Mouse (Mus musculus): ENCODE measurements at regions not wholly inside any gene's neighbourhood (a gene's known extent, or its start where the extent isn't known, plus 50 kb on each side); places are given as distances from the start of the nearest gene placed in this dataset.
"Not testable (repeated sequence)": the region's sequence is repeated elsewhere in the genome, so short reads cannot be mapped to it uniquely, and the experiment has no call there.

- DNase-seq (ENCODE audit: low spot score) = no peak
These were observed 237.0 kb downstream of the Impad1 start for GRCm38 (mm10) chr4:4556126-4556525.

GRCm38 (mm10) chr4:4550301-4550700 is 242.9 kb downstream of the Impad1 start:
- no peak for DNase-seq (ENCODE audit: low spot score)

GRCm38 (mm10) chr4:4549893-4550292 is 243.3 kb downstream of the Impad1 start:
- DNase-seq (ENCODE audit: low spot score) = no peak

- DNase-seq (ENCODE audit: low spot score) = no peak
These were observed 255.9 kb downstream of the Impad1 start for GRCm38 (mm10) chr4:4537172-4537753.

- no peak for DNase-seq (ENCODE audit: low spot score)
These were observed 261.0 kb downstream of the Impad1 start for GRCm38 (mm10) chr4:4532196-4532595.

GRCm38 (mm10) chr4:4528311-4528710 is 264.8 kb downstream of the Impad1 start:
- DNase-seq (ENCODE audit: low spot score) = no peak

GRCm38 (mm10) chr4:4521757-4522156 is 271.4 kb downstream of the Impad1 start:
- no peak for DNase-seq (ENCODE audit: low spot score)

- no peak for DNase-seq (ENCODE audit: low spot score)
These were observed 274.4 kb downstream of the Impad1 start for GRCm38 (mm10) chr4:4518741-4519140.

- DNase-seq (ENCODE audit: low spot score) = no peak
These were observed 279.8 kb downstream of the Impad1 start for GRCm38 (mm10) chr4:4513351-4513750.

GRCm38 (mm10) chr4:4510180-4510920 is 282.8 kb downstream of the Impad1 start:
- DNase-seq (ENCODE audit: low spot score) = no peak

GRCm38 (mm10) chr4:4509296-4509695 is 283.9 kb downstream of the Impad1 start:
- DNase-seq (ENCODE audit: low spot score) = no peak

- DNase-seq (ENCODE audit: low spot score) = no peak
These were observed 296.0 kb downstream of the Impad1 start for GRCm38 (mm10) chr4:4497199-4497598.

GRCm38 (mm10) chr4:4496181-4496580 is 297.0 kb downstream of the Impad1 start:
- no peak for DNase-seq (ENCODE audit: low spot score)

GRCm38 (mm10) chr4:4465169-4465714 is 327.9 kb downstream of the Impad1 start:
- no peak for DNase-seq (ENCODE audit: low spot score)

GRCm38 (mm10) chr4:4464130-4464700 is 328.9 kb downstream of the Impad1 start:
- no peak for DNase-seq (ENCODE audit: low spot score)

GRCm38 (mm10) chr4:4459258-4459657 is 333.9 kb downstream of the Impad1 start:
- DNase-seq (ENCODE audit: low spot score) = no peak

- DNase-seq (ENCODE audit: low spot score) = no peak
These were observed 343.1 kb downstream of the Impad1 start for GRCm38 (mm10) chr4:4450104-4450503.

- DNase-seq (ENCODE audit: low spot score) = no peak
These were observed 350.5 kb downstream of the Impad1 start for GRCm38 (mm10) chr4:4442650-4443049.

GRCm38 (mm10) chr4:4437559-4437958 is 355.6 kb downstream of the Impad1 start:
- no peak for DNase-seq (ENCODE audit: low spot score)

- not testable (repeated sequence) for DNase-seq (ENCODE audit: low spot score)
These were observed 347.2 kb upstream of the Sdr16c6 start for GRCm38 (mm10) chr4:4424526-4424925.

GRCm38 (mm10) chr4:4403812-4404211 is 326.5 kb upstream of the Sdr16c6 start:
- DNase-seq (ENCODE audit: low spot score) = no peak

- no peak for DNase-seq (ENCODE audit: low spot score)
These were observed 320.1 kb upstream of the Sdr16c6 start for GRCm38 (mm10) chr4:4397410-4397809.

GRCm38 (mm10) chr4:4380024-4380590 is 302.8 kb upstream of the Sdr16c6 start:
- DNase-seq (ENCODE audit: low spot score) = no peak
